Mouse (Mus musculus) ES-Bruce4 (cell line): Measurements from ENCODE around the gene Prkce.

Experiments
- CTCF ChIP-seq: IDR thresholded peaks from one replicate; pipeline ENCODE4 v1.8.1; 2011; ENCODE audit warnings: low read depth, low read length
- POLR2A ChIP-seq: IDR thresholded peaks from one replicate; pipeline ENCODE4 v1.8.1; 2011; ENCODE audit warnings: low read length; ENCODE audit not compliant: insufficient read depth

- TF ChIP-seq CTCF, result no peak
- no peak for TF ChIP-seq POLR2A
Measured at GRCm38 (mm10) chr17:86277032-86277798, 109.6 kb downstream of the Prkce start.
